Mouse (Mus musculus) neural tube, embryonic 12.5 days (tissue): Measurements from ENCODE around the gene Hist2h2be. TPM values are rescaled to one million over a fixed set of nuclear protein-coding genes. Genes with fewer than 3 reads are reported as not detected.
"Not testable (repeated sequence)": the region's sequence is repeated elsewhere in the genome, so short reads cannot be mapped to it uniquely, and the experiment has no call there.

Experiments used
- ATAC-seq: fragments of 200-750 bp; cut with Nextera tagmentation; 2 replicates; pipeline ENCODE4 v1.8.0; 2017; ENCODE audit warnings: low read depth, mild to moderate bottlenecking, moderate TSS enrichment, moderate library complexity; ENCODE audit not compliant: low FRiP score
- H3K27ac ChIP-seq: fragments of 300-500 bp; sonication (generic); 2 replicates; pipeline ENCODE4 v1.5.1; 2016
- H3K27me3 ChIP-seq: fragments of 300-500 bp; sonication (generic); replicated peaks from 2 replicates; pipeline ENCODE4 v1.6.1; 2016; ENCODE audit warnings: mild to moderate bottlenecking
- H3K36me3 ChIP-seq: fragments of 300-500 bp; sonication (generic); 2 replicates; pipeline ENCODE4 v1.6.1; 2016; ENCODE audit warnings: mild to moderate bottlenecking
- H3K4me1 ChIP-seq: fragments of 300-500 bp; sonication (generic); 2 replicates; pipeline ENCODE4 v1.6.1; 2016
- H3K4me2 ChIP-seq: fragments of 300-500 bp; sonication (generic); replicated peaks from 2 replicates; pipeline ENCODE4 v1.6.1; 2016; ENCODE audit warnings: mild to moderate bottlenecking
- H3K4me3 ChIP-seq: fragments of 300-500 bp; sonication (generic); 2 replicates; pipeline ENCODE4 v1.5.1; 2016
- H3K9ac ChIP-seq: fragments of 300-500 bp; sonication (generic); 2 replicates; pipeline ENCODE4 v1.6.1; 2016; ENCODE audit warnings: mild to moderate bottlenecking
- H3K9me3 ChIP-seq: fragments of 300-500 bp; sonication (generic); 2 replicates; pipeline ENCODE4 v1.6.1; 2016; ENCODE audit warnings: mild to moderate bottlenecking
- WGBS: fragments of 180-500 bp; shearing (Covaris S2); methylation state at CpG from one replicate; pipeline ENCODE4 v1.1.7; 2016; 5-methylcytosine and 5-hydroxymethylcytosine counted together
- polyA plus RNA-seq: library from polyadenylated mRNA; unstranded; fragments of >200 nt; fragmentation: Nextera tagmentation; extraction: Ambion mirVana; gene quantifications from 2 replicates; pipeline ENCODE4 v1.2.1, GENCODE M21; 2016

The Hist2h2be gene
- polyA plus RNA-seq, 1 experiment from 2014 or later = 5.7 TPM

DNA sequence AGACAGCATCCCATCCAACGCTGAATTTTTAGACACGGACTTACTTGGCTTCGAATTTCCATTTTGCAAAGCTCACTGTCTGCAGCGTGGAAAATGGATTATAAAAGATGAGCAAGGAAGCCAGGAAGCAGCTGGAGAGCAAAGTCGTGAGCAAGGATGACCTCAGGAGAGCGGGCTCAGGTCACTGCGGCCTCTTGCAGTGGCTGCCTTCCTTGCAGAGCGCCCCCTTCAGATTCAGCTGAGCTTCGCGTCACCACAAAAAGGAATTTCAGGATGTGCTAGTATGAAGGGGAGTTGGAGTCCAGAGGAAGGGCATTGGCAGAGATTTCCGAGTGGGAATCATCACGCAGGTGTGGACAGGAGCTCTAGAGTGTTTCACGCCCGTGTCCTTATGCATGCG is 11.7 kb upstream of the Hist2h2be start:
- Histone ChIP-seq H3K4me1 (no peaks in the 10 kb centered on the region), H3K27me3 (no peaks in the 10 kb centered on the region), H3K27ac (no peak overlapping the region), H3K4me2 (no peak overlapping the region), H3K36me3 (no peaks in the 10 kb centered on the region), H3K9ac (no peak overlapping the region), H3K9me3 (no peaks in the 10 kb centered on the region), H3K4me3 (no peak overlapping the region)
- ATAC-seq = no peak
- 25% methylated on average over 15 of the region's 15 CpGs for WGBS

DNA sequence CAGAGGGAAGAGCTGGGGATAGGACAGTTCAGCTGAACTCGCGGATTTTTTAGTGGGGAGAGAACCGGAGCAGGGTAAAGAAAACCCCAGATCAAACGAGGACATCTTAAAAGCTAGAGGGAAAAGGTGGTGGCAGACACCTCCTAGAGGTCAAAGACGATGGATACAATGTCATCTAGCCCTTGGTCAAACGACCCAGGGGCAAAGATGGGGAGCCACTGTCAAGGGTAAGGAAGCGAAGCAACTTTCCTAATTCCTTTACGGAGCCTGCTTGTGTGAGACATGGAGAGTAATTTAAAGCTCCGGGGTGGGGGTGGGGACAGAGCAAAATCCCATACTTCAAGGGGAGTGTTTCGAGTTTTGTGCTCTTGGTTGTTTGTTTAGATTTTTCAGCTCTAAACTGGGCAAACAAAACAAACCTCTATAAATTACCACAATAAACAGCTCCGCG is 1.7 kb upstream of the Hist2h2be start:
- under 1% methylated on average over 12 of the region's 12 CpGs for WGBS
- Histone ChIP-seq H3K9me3 (no peaks in the 10 kb centered on the region), H3K9ac (peak overlapping the region; percentile 53), H3K27ac (peak overlapping the region; percentile 46), H3K4me3 (peak overlapping the region; percentile 65), H3K27me3 (no peaks in the 10 kb centered on the region), H3K36me3 (no peaks in the 10 kb centered on the region), H3K4me1 (peaks cover 17% of the 10 kb centered on the region; the same call in 1 of the 2 replicates), H3K4me2 (peak overlapping the region; percentile 80)
- peak; percentile 52 for ATAC-seq

DNA sequence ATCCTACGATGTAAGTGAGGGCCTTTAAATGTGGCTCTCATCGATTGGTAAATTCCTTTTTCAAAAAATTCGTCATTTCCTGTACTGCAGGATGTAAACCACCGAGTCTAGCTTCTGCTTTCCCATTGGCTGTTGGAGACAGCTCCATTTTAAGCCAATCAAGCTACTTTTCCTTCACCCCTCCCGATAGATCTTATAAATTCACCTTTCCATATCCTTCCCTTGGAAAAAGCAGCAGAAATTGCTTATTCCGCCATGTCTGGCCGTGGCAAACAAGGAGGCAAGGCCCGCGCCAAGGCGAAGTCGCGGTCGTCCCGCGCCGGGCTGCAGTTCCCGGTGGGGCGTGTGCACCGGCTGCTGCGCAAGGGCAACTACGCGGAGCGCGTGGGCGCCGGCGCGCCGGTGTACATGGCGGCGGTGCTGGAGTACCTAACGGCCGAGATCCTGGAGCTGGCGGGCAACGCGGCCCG is 1.2 kb upstream of the Hist2h2be start, which contains the start of the genes Bola1 and Hist2h2ab:
Bola1 (minus strand) TSS at position 49 of the 470 bp plus-strand sequence.
Hist2h2ab (plus strand) TSS at position 205 of the 470 bp plus-strand sequence.
- Histone ChIP-seq H3K36me3 (no peaks in the 10 kb centered on the region), H3K4me3 (peak within 1 kb of the TSS; percentile 65), H3K27me3 (no peaks in the 10 kb centered on the region), H3K4me1 (peaks cover 17% of the 10 kb centered on the region; the same call in 1 of the 2 replicates), H3K9ac (peak within 1 kb of the TSS; percentile 73), H3K4me2 (peak within 1 kb of the TSS; percentile 80), H3K27ac (peak within 1 kb of the TSS; percentile 94), H3K9me3 (no peaks in the 10 kb centered on the region)
- ATAC-seq = peak; percentile 91
- WGBS = under 1% methylated on average over 36 of the region's 37 CpGs

DNA sequence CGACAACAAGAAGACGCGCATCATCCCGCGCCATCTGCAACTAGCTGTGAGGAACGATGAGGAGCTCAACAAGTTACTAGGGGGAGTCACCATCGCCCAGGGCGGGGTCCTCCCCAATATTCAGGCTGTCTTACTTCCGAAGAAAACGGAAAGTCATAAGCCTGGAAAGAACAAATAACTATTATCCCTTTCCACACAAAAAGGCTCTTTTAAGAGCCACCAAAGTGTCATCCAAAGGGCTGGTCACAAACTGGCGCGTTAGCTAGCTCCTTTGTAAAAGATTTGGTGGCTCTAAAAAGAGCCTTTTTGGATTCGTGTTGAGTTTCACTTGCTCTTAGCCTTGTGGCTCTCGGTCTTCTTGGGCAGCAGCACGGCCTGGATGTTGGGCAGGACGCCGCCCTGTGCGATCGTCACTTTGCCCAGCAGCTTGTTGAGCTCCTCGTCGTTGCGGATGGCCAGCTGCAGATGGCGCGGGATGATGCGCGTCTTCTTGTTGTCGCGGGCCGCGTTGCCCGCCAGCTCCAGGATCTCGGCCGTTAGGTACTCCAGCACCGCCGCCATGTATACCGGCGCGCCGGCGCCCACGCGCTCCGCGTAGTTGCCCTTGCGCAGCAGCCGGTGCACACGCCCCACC is 671 bp upstream of the Hist2h2be start:
- Histone ChIP-seq H3K9ac (peak overlapping the region; percentile 73), H3K4me2 (peak overlapping the region; percentile 80), H3K4me1 (peaks cover 17% of the 10 kb centered on the region; the same call in 1 of the 2 replicates), H3K4me3 (peak overlapping the region; percentile 65), H3K27ac (peak overlapping the region; percentile 94)
- ATAC-seq = peak; percentile 37
- not testable (repeated sequence) for H3K9me3 ChIP-seq, H3K36me3 ChIP-seq, H3K27me3 ChIP-seq
- whole genome bisulfite sequencing = under 1% methylated on average over 32 of the region's 47 CpGs

DNA sequence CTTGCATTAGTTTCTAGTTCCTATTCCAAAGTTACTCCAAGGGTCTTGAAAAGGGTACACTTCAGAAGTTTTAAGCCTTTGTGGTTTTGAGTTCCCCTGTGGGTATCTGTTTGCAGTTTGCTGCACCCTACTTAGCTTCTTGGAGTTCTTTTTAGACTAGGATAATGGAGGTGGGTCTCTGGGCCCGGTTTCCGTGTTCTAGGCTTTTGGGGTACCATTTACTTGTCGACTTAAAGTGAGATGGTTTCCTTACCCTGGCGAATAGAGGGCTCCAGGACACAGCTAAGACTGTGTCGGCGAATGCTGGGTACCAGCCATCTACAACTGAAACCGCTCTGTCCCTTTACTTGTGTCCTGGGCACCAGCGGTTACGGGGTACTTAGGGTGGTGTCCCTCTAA is 720 bp downstream of the Hist2h2be start:
- Histone ChIP-seq H3K4me3 (peak overlapping the region; percentile 65), H3K27me3 (no peaks in the 10 kb centered on the region), H3K4me2 (peak overlapping the region; percentile 80), H3K4me1 (peaks cover 17% of the 10 kb centered on the region; the same call in 1 of the 2 replicates), H3K36me3 (no peaks in the 10 kb centered on the region), H3K9me3 (no peaks in the 10 kb centered on the region), H3K9ac (peak overlapping the region; percentile 73), H3K27ac (peak overlapping the region; percentile 94)
- WGBS = 20% methylated on average over 9 of the region's 9 CpGs
- ATAC-seq = no peak

DNA sequence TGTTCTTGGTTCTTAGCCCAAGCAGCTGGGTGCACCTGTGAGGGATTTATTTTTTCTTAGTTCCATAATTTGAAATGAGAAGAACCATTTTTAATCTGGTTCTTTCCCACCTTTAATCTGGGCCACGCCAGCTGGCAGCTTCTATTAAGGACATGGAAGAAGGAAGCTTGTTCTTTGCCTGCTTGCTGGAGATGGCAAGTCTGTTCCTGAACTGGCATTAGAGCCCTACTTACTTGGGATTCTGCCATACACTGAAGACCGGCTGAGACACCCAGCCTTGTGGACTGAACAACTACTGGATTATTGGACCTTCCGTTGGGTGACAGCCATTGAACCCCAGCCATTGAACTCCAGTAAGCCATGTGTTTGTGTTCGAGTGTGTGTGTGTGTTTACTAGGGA is 1.9 kb downstream of the Hist2h2be start:
- Histone ChIP-seq H3K36me3 (no peaks in the 10 kb centered on the region), H3K27me3 (no peaks in the 10 kb centered on the region), H3K9me3 (no peaks in the 10 kb centered on the region), H3K27ac (no peak overlapping the region), H3K4me3 (no peak overlapping the region), H3K9ac (no peak overlapping the region), H3K4me1 (peaks cover 17% of the 10 kb centered on the region; the same call in 1 of the 2 replicates), H3K4me2 (peak overlapping the region; percentile 80; the same call in 1 of the 2 replicates)
- no peak for ATAC-seq
- 93% methylated on average over 4 of the region's 4 CpGs for WGBS

DNA sequence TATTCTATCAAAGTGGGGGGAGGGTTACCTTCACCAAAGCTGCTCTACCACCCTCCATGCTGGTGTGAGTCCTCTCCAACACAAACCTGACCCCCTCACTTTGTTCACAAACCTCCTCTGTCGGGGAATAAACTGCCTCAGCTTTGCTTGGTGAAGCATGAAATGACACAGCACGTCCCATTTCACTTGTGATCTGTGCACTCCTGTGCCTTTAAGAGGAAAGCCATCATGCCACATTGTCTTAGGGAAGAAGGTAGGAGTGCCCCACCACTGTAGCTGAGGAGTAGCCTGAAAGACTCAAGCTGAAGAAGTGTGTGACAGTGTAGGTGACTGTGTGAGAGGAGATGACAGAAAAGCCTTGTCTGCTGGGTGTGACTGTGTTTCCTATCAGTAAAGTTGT is 4.5 kb downstream of the Hist2h2be start:
- no peak for ATAC-seq
- H3K4me1 ChIP-seq = peaks cover 10% of the 10 kb centered on the region; the same call in 1 of the 2 replicates
- H3K36me3 ChIP-seq = no peaks in the 10 kb centered on the region
- no peak overlapping the region for H3K9ac ChIP-seq
- H3K4me3 ChIP-seq = no peak overlapping the region
- H3K27me3 ChIP-seq = no peaks in the 10 kb centered on the region
- H3K4me2 ChIP-seq = no peak overlapping the region
- 13% methylated on average over 2 of the region's 2 CpGs for WGBS
- H3K9me3 ChIP-seq = no peaks in the 10 kb centered on the region
- H3K27ac ChIP-seq = no peak overlapping the region

DNA sequence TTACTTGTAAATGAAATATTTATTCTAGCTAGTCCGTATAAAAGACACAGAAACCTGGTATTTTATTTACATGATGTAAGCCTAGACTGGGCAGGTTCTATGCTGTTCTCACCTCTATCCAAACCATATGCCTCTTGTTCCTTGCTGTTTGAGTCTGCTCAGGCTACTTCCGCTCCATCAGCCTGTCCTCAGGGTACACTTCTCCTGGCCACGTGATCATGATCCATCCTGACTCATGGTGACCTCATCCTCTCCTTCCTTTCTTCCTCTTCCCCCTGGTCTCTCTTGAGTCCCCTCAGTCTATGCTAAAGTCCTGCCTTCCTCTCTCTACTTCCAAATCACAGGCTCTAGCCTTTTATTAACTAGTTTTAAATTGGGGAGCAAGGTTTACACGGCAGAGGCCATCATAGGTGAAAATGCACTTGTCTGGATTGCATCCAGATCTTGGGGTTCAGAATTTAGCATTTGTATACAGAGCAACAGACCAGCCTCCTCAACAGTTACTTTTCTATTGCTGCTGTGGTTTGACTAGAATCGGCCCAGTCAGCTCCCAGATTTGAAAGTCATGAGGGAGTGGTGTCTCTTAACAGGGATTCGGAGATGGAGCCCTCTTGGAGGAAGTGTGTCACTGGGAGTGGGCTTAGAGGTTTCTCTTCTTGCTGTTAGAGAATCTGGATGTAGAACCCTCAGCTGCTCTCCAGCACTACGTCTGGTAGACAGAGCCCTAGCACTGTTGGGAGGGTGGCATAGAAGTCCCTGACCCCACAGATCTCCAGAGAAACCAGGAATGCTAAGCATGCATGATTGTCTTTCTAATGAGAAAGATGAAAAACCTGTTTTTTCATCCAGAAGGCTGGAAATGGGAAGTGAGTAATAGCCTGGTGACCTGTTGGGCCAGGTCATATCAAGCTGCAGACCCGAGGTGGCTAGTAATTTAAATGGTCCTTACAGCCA is 6.1 kb downstream of the Hist2h2be start:
- Histone ChIP-seq H3K27me3 (no peaks in the 10 kb centered on the region), H3K4me3 (no peak overlapping the region), H3K27ac (no peak overlapping the region), H3K4me1 (no peaks in the 10 kb centered on the region; the same call in 1 of the 2 replicates), H3K36me3 (no peaks in the 10 kb centered on the region), H3K9me3 (no peaks in the 10 kb centered on the region), H3K4me2 (no peak overlapping the region), H3K9ac (no peak overlapping the region)
- WGBS = 79% methylated on average over 8 of the region's 8 CpGs
- ATAC-seq = no peak

DNA sequence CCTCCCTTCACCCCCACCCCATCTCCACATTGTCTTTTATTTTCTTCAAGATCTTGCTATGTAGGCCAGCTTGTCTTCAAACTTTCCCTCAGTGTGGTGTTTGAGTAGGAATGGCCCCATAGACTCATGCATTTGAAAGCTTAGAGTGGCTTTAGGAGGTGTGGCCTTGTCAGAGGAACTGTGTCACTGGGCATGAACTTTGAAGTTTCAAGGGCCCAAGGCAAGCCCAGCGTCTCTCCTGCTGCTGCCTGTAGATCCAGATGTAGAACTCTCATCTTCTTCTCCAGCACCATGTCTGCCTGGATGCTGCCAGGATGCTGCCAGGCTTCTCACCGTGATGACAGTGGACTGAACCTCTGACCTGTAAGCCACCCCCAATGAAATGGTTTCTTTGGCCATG is 7.9 kb downstream of the Hist2h2be start:
- H3K9ac ChIP-seq = no peak overlapping the region
- 71% methylated on average over 2 of the region's 2 CpGs for WGBS

DNA sequence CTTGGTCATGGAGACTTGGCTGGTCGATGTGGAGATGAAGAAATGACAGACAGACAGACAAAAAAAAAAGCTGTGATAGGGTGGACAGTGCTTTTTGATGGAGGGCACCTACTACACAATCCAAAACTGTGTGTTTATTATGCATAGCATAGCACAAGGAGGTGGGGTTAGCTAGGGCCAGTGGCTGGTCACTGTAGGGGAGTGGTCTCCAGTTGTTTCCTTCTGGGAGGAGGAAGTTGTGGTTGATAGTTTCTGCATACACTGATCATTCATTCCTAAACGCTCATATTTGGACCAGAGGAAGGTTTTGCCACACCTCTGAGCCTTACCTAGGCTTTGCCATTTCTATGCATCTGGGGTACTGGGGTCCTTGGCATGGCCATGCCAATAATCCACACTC is 9.5 kb downstream of the Hist2h2be start:
- Histone ChIP-seq H3K4me3 (no peak overlapping the region), H3K4me2 (no peak overlapping the region), H3K27ac (no peak overlapping the region), H3K27me3 (no peaks in the 10 kb centered on the region), H3K9me3 (no peaks in the 10 kb centered on the region), H3K4me1 (no peaks in the 10 kb centered on the region), H3K9ac (no peak overlapping the region), H3K36me3 (no peaks in the 10 kb centered on the region)
- ATAC-seq = no peak
- WGBS = 76% methylated on average over 2 of the region's 2 CpGs

More for the DNA sequence above, 7.9 kb downstream of the Hist2h2be start:
- no peak overlapping the region for H3K27ac ChIP-seq
- ATAC-seq = no peak
- no peak overlapping the region for H3K4me3 ChIP-seq
- no peaks in the 10 kb centered on the region for H3K4me1 ChIP-seq
- no peak overlapping the region for H3K4me2 ChIP-seq
- H3K27me3 ChIP-seq = no peaks in the 10 kb centered on the region
- no peaks in the 10 kb centered on the region for H3K36me3 ChIP-seq
- H3K9me3 ChIP-seq = no peaks in the 10 kb centered on the region

DNA sequence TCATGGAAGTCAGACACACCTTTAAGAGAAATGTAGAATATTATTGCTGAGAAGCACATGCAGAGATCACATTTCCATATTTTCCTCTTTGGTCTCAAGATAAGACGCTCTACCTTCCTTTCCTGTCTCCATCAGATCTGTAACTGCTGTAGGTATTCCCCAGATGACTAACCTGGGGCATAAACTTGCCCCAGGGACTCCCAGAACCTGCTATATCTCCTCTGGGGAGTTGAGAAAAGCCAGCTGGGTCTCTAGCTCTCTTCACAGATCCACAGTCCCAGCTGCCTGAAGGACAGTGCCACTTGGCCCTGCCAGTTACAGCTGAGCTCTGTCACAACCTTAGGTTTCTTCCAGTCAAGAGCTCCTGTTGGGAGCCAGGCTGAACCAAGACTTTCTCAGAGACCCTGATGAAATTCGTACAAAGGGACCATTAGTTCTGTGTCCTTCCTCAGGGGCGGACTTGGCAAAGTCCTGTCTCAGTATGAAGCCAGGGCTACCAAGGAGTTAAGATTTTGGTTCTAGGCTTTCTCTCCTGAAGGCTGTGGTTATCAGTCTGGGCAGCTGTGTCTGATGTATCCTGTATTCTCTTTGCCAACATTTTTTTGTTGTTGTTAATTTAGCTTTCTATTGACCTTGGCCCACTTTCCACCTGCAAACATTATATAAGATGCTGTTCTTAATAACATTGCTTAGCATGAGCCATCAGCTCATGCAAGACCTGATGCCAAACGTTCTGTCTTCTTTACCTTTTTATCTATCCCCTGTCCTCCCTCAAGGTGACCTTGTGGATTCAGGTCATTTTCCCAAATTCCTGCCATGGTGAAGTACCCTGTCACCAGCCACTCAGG is 10.2 kb downstream of the Hist2h2be start:
- no peaks in the 10 kb centered on the region for H3K27me3 ChIP-seq
- no peak overlapping the region for H3K4me3 ChIP-seq
- no peak overlapping the region for H3K4me2 ChIP-seq
- WGBS = 77% methylated on average over 4 of the region's 4 CpGs
- ATAC-seq = no peak
- H3K9ac ChIP-seq = no peak overlapping the region
- H3K9me3 ChIP-seq = no peaks in the 10 kb centered on the region
- no peaks in the 10 kb centered on the region for H3K4me1 ChIP-seq
- no peaks in the 10 kb centered on the region for H3K36me3 ChIP-seq
- no peak overlapping the region for H3K27ac ChIP-seq
